Comparison of ENCODE assay signal across 19 mouse cellular contexts in the genomic region with DNA sequence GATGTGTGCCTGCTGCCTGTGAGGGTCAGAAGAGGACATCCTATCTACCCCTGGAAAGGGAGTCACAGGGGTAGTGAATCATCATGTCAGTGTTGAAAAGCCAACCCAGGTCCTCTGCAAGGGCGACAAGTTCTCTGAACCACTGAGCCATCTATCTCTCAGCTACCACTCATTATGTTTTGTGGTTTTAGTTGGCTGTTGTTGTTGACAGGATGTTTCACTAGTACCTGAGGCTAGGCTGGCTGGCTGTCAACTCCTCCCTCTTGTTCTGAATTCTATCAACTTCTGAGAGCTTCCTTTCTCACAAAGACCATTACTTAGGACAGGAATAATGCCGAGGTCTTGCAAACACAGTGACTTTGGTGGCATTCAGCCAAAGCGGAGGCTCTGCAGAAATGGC. TPM values are rescaled to one million over a fixed set of nuclear protein-coding genes. Genes with fewer than 3 reads are reported as not detected.
"Had no signal": no experiment of that assay in that cellular context is flagged by ENCODE, and none has a peak within 500 bp of the region (broad histone marks: within the 10 kb centered on the region; RNA-seq: fewer than 3 reads in every experiment).

No protein-coding gene starts in this region.

- H3K4me3 ChIP-seq: midbrain, embryonic 10.5 days; midbrain, embryonic 12.5 days; myocyte; neural tube, embryonic 12.5 days; stomach, embryonic 15.5 days had no signal

- H3K27ac ChIP-seq: midbrain, embryonic 10.5 days; midbrain, embryonic 12.5 days; neural tube, embryonic 12.5 days; stomach, embryonic 15.5 days; stomach, postnatal 0 days had no signal

- DNase-seq: lung, adult 18-20 months; lung, embryonic 14.5 days; lung, postnatal 10 days; lung, postnatal 4 days; midbrain, embryonic 14.5 days; right cerebral cortex, postnatal 14 days; thymus, adult 2 months; thymus, postnatal 25 days; thymus, postnatal 4 days had no signal

- H3K9me3 ChIP-seq: midbrain, embryonic 10.5 days; midbrain, embryonic 12.5 days; neural tube, embryonic 12.5 days; stomach, embryonic 15.5 days had no signal

- H3K36me3 ChIP-seq: midbrain, embryonic 10.5 days; midbrain, embryonic 12.5 days; neural tube, embryonic 12.5 days; stomach, embryonic 15.5 days had no signal

- H3K9ac ChIP-seq: lung, embryonic 14.5 days; midbrain, embryonic 12.5 days; neural tube, embryonic 12.5 days; stomach, embryonic 15.5 days had no signal

- H3K27me3 ChIP-seq: midbrain, embryonic 12.5 days; neural tube, embryonic 12.5 days; stomach, embryonic 15.5 days had no signal

- H3K4me1 ChIP-seq: midbrain, embryonic 10.5 days; midbrain, embryonic 12.5 days; neural tube, embryonic 12.5 days; stomach, embryonic 15.5 days had no signal

RNA-seq across cellular contexts. Expression of gene Fscn3, which starts 42.4 kb away (rescaled TPM):
- total RNA-seq: megakaryocyte, adult 5-6 weeks had no signal
- polyA plus RNA-seq: lung, embryonic 14.5 days; midbrain, embryonic 10.5 days; midbrain, embryonic 12.5 days; midbrain, embryonic 14.5 days; myocyte; neural tube, embryonic 12.5 days; neural tube, embryonic 14.5 days; spleen, adult 2 months; stomach, embryonic 15.5 days; stomach, postnatal 0 days; urinary bladder, adult 2 months had no signal
